Mouse (Mus musculus) forebrain, embryonic 16.5 days (tissue): Measurements from ENCODE around the gene Plbd2. TPM values are rescaled to one million over a fixed set of nuclear protein-coding genes. Genes with fewer than 3 reads are reported as not detected.

Experiments
- ATAC-seq: fragments of 200-750 bp; cut with Nextera tagmentation; 2 replicates; pipeline ENCODE4 v1.8.0; 2017; ENCODE audit warnings: mild to moderate bottlenecking, moderate library complexity
- H3K27ac ChIP-seq: fragments of 300-500 bp; sonication (generic); 2 replicates; pipeline ENCODE4 v1.5.1; 2014; ENCODE audit warnings: low read length, control low read depth
- H3K27me3 ChIP-seq: fragments of 300-500 bp; sonication (generic); replicated peaks from 2 replicates; pipeline ENCODE4 v1.6.1; 2014; ENCODE audit warnings: low read length; ENCODE audit not compliant: control insufficient read depth, insufficient read depth
- H3K36me3 ChIP-seq: fragments of 300-500 bp; sonication (generic); 2 replicates; pipeline ENCODE4 v1.6.1; 2014; ENCODE audit not compliant: control insufficient read depth, insufficient read depth
- H3K4me1 ChIP-seq: fragments of 300-500 bp; sonication (generic); replicated peaks from 2 replicates; pipeline ENCODE4 v1.6.1; 2014; ENCODE audit warnings: low read length; ENCODE audit not compliant: control insufficient read depth, insufficient read depth
- H3K4me2 ChIP-seq: fragments of 300-500 bp; sonication (generic); 2 replicates; pipeline ENCODE4 v1.6.1; 2014; ENCODE audit warnings: mild to moderate bottlenecking, low read length, control low read depth
- H3K4me3 ChIP-seq: fragments of 300-500 bp; sonication (generic); replicated peaks from 2 replicates; pipeline ENCODE4 v1.5.1; 2014; ENCODE audit warnings: mild to moderate bottlenecking, low read length, control low read depth
- H3K9ac ChIP-seq: fragments of 300-500 bp; sonication (generic); replicated peaks from 2 replicates; pipeline ENCODE4 v1.6.1; 2014; ENCODE audit warnings: low read depth, low read length, control low read depth
- H3K9me3 ChIP-seq: fragments of 300-500 bp; sonication (generic); 2 replicates; pipeline ENCODE4 v1.6.1; 2016; ENCODE audit warnings: low read length; ENCODE audit not compliant: control insufficient read depth
- WGBS: fragments of 180-500 bp; shearing (Covaris S2); extraction: QIAGEN DNeasy Blood & Tissue Kit; methylation state at CpG from one replicate; pipeline ENCODE4 v1.1.7; 2014; 5-methylcytosine and 5-hydroxymethylcytosine counted together
- polyA plus RNA-seq: library from polyadenylated mRNA; unstranded; fragments of >200 nt; fragmentation: Nextera tagmentation; extraction: Ambion mirVana; gene quantifications from 2 replicates; pipeline ENCODE4 v1.2.1, GENCODE M21; 2015

Plbd2 gene
- polyA plus RNA-seq, 1 experiment from 2014 or later, result 22.9 TPM

DNA sequence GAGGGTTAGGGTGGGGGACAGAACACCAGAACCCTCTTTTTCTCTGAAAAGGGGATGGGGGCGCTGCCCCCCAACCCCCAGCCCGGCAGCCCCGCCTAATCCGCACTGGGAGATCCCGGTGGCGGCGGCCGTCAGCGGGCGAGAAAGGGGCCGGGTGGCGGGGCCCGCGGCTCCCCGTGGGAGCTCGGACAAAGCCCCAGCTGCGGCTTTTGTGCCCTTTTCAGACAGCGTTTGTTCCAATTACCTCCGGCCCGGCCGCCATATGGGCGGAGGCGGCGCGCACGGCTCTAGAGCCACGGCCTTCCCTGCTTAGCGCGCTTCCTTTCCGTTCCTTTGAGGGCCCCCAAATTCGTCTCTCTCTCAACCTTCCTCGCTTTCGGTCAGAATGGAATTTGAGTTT, 65.4 kb downstream of the Plbd2 start:
- under 1% methylated on average over 31 of the region's 33 CpGs for WGBS
- no peak overlapping the region for H3K9ac ChIP-seq
- peak overlapping the region; percentile 21 for H3K4me3 ChIP-seq
- H3K27ac ChIP-seq, result no peak overlapping the region
- peak overlapping the region; percentile 36 for H3K4me2 ChIP-seq
- peaks cover 28% of the 10 kb centered on the region for H3K4me1 ChIP-seq
- H3K36me3 ChIP-seq, result no peaks in the 10 kb centered on the region
- ATAC-seq, result no peak
- H3K9me3 ChIP-seq, result no peaks in the 10 kb centered on the region
- peaks cover 60% of the 10 kb centered on the region for H3K27me3 ChIP-seq

GRCm38 (mm10) chr5:120437539-120437938, 65.9 kb downstream of the Plbd2 start:
- Histone ChIP-seq H3K4me3 (no peak overlapping the region), H3K27me3 (peaks cover 63% of the 10 kb centered on the region), H3K4me2 (peak overlapping the region; percentile 36), H3K9me3 (no peaks in the 10 kb centered on the region), H3K36me3 (no peaks in the 10 kb centered on the region), H3K9ac (no peak overlapping the region), H3K27ac (no peak overlapping the region), H3K4me1 (peaks cover 28% of the 10 kb centered on the region)
- no peak for ATAC-seq
- WGBS, result 1% methylated on average over 17 of the region's 17 CpGs

- WGBS, result under 1% methylated on average over 17 of the region's 18 CpGs
- H3K4me2 ChIP-seq, result no peak overlapping the region
- H3K27ac ChIP-seq, result no peak overlapping the region
- H3K27me3 ChIP-seq, result peaks cover 68% of the 10 kb centered on the region
- peak overlapping the region; percentile 11; the same call in 1 of the 2 replicates for H3K4me3 ChIP-seq
- peaks cover 30% of the 10 kb centered on the region for H3K4me1 ChIP-seq
- no peaks in the 10 kb centered on the region for H3K9me3 ChIP-seq
- no peak overlapping the region for H3K9ac ChIP-seq
- ATAC-seq, result no peak
- H3K36me3 ChIP-seq, result no peaks in the 10 kb centered on the region
These were observed 66.4 kb downstream of the Plbd2 start for GRCm38 (mm10) chr5:120436885-120437495.

- Histone ChIP-seq H3K27me3 (peaks cover 78% of the 10 kb centered on the region), H3K9ac (no peak overlapping the region), H3K9me3 (no peaks in the 10 kb centered on the region), H3K4me3 (peak overlapping the region; percentile 41), H3K4me2 (peak overlapping the region; percentile 54), H3K27ac (no peak overlapping the region), H3K36me3 (no peaks in the 10 kb centered on the region), H3K4me1 (peaks cover 34% of the 10 kb centered on the region)
- under 1% methylated on average over 47 of the region's 47 CpGs for WGBS
- no peak for ATAC-seq
These were observed 67.5 kb downstream of the Plbd2 start for GRCm38 (mm10) chr5:120435731-120436501.

DNA sequence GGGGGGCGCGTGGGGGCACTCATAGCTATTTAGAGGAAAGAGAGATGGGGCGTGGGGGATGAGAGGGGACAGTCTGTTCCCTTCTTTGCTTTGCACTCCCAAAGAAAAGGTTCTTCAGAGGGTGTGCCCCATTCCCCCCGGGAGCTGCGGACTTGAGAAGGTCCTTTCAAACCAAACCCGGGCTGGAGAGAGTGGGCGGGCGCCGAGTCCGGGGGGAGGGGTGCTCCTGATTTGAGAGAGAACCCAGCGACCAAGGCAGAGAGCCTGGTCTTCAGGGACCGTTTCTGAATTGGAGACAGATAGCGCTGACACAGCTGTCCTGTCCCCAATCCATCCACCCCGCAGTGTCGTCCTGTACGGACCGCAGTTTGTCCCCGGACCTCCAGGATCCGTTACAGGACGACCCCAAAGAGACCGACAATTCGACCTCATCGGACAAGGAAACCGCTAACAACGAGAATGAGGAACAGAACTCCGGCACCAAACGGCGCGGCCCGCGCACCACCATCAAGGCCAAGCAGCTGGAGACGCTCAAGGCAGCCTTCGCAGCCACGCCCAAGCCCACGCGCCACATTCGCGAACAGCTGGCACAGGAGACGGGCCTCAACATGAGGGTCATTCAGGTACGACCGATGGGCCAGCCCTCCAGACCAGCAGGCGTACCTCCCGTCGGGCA, 68.3 kb downstream of the Plbd2 start:
- H3K27me3 ChIP-seq, result peaks cover 81% of the 10 kb centered on the region
- H3K27ac ChIP-seq, result no peak overlapping the region
- H3K9me3 ChIP-seq, result no peaks in the 10 kb centered on the region
- peak overlapping the region; percentile 41; the same call in 1 of the 2 replicates for H3K4me3 ChIP-seq
- ATAC-seq, result no peak
- no peak overlapping the region for H3K4me2 ChIP-seq
- no peaks in the 10 kb centered on the region for H3K36me3 ChIP-seq
- WGBS, result 1% methylated on average over 44 of the region's 44 CpGs
- H3K9ac ChIP-seq, result no peak overlapping the region
- peaks cover 30% of the 10 kb centered on the region for H3K4me1 ChIP-seq

- H3K4me2 ChIP-seq, result no peak overlapping the region
- peak overlapping the region; percentile 14 for H3K4me3 ChIP-seq
- no peak overlapping the region for H3K27ac ChIP-seq
- no peaks in the 10 kb centered on the region for H3K9me3 ChIP-seq
- peaks cover 81% of the 10 kb centered on the region for H3K27me3 ChIP-seq
- ATAC-seq, result no peak
- WGBS, result 4% methylated on average over 21 of the region's 21 CpGs
- peaks cover 24% of the 10 kb centered on the region for H3K4me1 ChIP-seq
- H3K9ac ChIP-seq, result no peak overlapping the region
- no peaks in the 10 kb centered on the region for H3K36me3 ChIP-seq
These were observed 69.1 kb downstream of the Plbd2 start for GRCm38 (mm10) chr5:120434231-120434735.

Other genes starting within 250 kb of the Plbd2 start
- 3.8 and 7.0 TPM in 2 replicates for gene Lhx5, start 71.9 kb downstream of the Plbd2 start, polyA plus RNA-seq
- gene Sdsl, start 30.8 kb downstream of the Plbd2 start, polyA plus RNA-seq, result 1.9 and 2.3 TPM in 2 replicates
- gene Sds, start 27.1 kb downstream of the Plbd2 start, polyA plus RNA-seq, result not detected in 2 replicates
- 1.9 and 2.0 TPM in 2 replicates for gene Slc8b1, start 7.5 kb upstream of the Plbd2 start, polyA plus RNA-seq
- 15.4 and 18.3 TPM in 2 replicates for gene Tpcn1, start 85.0 kb upstream of the Plbd2 start, polyA plus RNA-seq
- 0.98 and 1.0 TPM in 2 replicates for gene Iqcd, start 85.4 kb upstream of the Plbd2 start, polyA plus RNA-seq
- 21.2 and 26.9 TPM in 2 replicates for gene Rita1, start 109.0 kb upstream of the Plbd2 start, polyA plus RNA-seq
- 49.2 and 49.3 TPM in 2 replicates for gene Ddx54, start 109.1 kb upstream of the Plbd2 start, polyA plus RNA-seq
- 0.39 and 0.46 TPM in 2 replicates for gene Cfap73, start 130.6 kb upstream of the Plbd2 start, polyA plus RNA-seq
- 5.3 and 6.3 TPM in 2 replicates for gene Rasal1, start 145.2 kb upstream of the Plbd2 start, polyA plus RNA-seq
- 43.4 and 44.1 TPM in 2 replicates for gene Dtx1, start 208.3 kb upstream of the Plbd2 start, polyA plus RNA-seq
- 0.27 TPM in 1 of 2 replicates, not detected in the other for gene Oas2, start 246.2 kb upstream of the Plbd2 start, polyA plus RNA-seq